Mouse (Mus musculus): ENCODE measurements around the gene Snph.

Gene Snph

GRCm38 (mm10) chr2:151543063-151543895, 89.1 kb downstream of the Snph start:
- peak in 1 of 2 experiments; percentile 50 for DNase-seq (ENCODE audit: low spot score in 2 of 2)

- peak; percentile 96 to 97 for DNase-seq (ENCODE audit: low spot score in 2 of 2)
These were observed 89.9 kb downstream of the Snph start, which contains the start of gene Fkbp1a for GRCm38 (mm10) chr2:151542323-151543062. Gene Fkbp1a (plus strand): TSS chr2:151542483.
